Mouse (Mus musculus) WW6 (cell line): ENCODE data around the gene Rhox3h.
"Not testable (repeated sequence)": the region's sequence is repeated elsewhere in the genome, so short reads cannot be mapped to it uniquely, and the experiment has no call there.

ENCODE experiments used
- DNase-seq: peaks from one replicate; pipeline ENCODE4 v3.0.0-alpha.2; 2013; ENCODE audit warnings: low read depth, low spot score

Rhox3h gene

DNA sequence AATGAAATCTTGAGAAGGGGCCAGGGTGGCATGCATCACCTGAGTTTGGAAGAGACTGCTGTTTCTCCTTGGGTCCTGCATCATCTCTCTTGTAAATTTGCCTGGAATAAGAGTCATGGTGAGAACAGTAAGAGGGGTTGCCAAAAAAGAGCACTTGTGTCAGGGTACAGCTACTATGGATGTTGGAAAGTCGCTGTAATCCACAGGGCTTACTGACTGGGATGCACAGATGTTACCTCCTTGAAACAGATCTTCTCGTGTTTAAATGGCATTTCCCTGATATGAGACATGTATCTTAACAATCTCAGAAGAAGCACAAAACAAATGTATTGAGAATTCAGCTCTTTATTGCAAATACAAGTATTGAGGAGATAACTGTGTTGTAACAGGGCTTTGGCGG, at the start of gene Rhox3h:
TSS of gene Rhox3h (minus strand) at position 101 of the 400 bp plus-strand sequence.
- not testable (repeated sequence) for DNase-seq

DNA sequence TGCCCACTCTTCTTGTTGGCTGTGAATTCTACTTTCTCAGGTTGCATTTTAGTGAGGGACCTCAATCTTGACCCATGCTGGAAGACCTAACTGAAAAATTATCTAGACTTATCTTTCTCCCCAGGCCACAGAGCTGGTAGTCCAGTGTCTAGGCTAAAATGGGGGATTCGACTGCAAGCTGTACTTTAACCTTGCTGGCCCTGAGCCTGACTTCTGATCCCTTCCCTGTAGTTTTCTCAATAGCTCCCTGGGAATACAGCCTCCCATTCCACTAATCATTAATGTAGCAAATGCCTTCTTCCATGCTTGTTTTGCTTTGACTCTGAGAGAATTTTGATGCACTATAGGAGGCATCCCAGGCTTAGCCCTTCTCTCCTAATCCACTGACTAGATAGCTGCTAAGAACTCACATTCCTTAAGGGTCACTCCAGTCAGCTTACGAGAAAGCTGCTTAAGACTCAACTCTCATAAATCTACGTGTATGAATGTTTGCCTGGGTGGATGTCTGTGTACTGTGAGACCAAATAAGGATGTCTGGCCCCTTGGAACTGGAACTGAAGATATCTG, 33.3 kb upstream of the Rhox3h start:
- no peak for DNase-seq

DNA sequence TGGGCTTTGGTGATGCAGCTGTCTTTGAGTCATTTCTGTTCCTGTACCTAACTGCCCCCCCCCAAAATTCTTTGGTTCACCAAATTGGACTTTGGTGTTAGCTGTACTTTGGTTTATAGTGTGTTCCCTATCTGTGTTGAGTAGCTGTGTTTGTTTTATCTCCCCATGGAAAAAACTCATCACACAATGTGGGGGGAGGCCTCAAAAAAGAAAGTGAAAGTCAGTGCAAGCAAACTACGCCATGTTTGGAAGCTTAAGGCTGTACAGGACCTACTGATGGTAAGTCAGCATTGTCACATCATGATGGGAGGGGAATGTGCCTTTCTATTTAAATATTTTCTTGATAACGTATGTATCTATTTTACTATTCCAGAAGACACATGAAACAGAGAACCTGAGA, 23.7 kb upstream of the Rhox3h start:
- DNase-seq: no peak

DNA sequence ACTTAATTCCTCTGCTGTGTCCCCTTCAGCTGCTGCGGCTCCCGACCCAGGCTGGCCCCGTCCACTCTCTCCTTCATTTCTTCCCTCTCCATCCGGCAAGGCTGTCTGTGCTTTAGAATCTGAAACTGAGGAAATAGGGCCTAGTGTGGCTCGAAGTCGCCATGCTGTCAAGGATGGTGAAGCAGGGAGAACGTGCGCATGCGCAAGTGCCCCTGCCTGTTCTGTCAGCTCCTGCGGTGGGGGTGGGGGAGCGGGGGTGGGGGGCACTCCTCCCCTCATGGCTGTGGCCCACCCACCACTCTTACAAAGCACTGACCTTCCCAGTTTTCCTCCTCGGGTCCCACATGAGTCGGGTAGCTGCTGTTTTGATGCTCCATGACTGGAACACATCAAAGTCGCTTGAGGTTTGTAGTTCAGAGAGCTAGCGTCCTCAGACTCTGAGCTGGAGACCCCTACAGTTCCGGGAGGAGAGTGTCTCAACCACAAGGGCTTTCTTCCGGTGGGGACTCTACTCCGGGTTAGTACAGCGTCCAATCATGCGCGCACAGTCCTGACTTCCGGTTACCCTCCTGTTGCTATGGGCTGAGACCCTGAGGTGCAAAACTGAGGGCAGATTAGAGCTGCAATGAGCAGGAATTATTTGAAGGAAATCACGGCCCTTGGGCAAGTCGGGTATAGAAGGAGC, 14.6 kb upstream of the Rhox3h start:
- no peak for DNase-seq

DNA sequence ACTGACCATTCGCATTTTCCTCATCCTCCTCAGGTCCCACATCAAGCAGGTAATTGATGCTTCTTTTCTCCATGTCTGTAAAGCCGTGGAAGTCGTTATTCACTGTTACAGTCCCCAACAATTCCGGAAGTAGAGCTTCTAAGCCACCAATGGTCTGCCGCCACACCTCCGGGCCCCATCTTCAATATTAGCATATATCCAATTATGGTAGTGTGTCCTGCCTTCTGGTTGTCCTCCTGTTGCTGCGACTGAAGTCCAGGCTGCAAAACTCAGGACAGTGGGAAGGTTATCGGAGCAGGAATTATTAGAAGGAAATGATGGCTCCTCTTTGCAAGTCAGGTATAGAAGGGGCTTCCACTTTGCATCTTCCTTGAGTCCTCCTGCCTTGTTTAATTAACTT, 4.6 kb upstream of the Rhox3h start, which contains the start of gene Rhox2h:
TSS of gene Rhox2h (minus strand) at position 101 of the 400 bp plus-strand sequence.
- DNase-seq: not testable (repeated sequence)

DNA sequence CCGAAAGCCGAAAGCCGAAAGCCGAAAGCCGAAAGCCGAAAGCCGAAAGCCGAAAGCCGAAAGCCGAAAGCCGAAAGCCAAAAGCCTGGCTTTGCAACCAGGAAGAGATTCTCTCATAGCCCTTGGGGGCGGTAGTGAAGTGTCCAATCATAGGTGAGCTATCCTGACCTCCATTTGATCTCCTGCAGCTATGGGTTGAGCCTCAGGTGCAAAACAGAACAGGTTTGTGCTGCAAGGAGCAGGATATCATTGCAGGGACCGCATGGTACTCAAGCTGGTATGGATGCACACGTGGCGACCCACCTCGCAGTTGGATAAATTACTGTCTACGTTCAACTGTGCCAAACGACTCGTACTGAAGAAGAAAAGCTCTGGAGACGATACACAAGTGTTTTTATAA, 17.3 kb downstream of the Rhox3h start, which contains the start of gene Rhox4g:
TSS of gene Rhox4g (minus strand) at position 101 of the 400 bp plus-strand sequence.
- DNase-seq: not testable (repeated sequence)

DNA sequence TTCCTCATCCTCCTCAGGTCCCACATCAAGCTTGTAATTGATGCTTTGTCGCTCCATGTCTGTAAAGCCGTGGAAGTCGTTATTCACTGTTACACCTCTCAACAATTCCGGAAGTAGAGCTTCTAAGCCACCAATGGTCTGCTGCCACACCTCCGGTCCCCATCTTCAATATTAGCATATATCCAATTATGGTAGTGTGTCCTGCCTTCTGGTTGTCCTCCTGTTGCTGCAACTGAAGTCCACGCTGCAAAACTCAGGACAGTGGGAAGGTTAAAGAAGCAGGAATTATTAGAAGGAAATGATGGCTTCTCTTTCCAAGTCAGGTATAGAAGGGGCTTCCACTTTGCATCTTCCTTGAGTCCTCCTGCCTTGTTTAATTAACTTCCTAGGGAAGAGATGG, 25.2 kb downstream of the Rhox3h start, which contains the start of gene Rhox2g:
TSS of gene Rhox2g (minus strand) at position 101 of the 400 bp plus-strand sequence.
- not testable (repeated sequence) for DNase-seq

DNA sequence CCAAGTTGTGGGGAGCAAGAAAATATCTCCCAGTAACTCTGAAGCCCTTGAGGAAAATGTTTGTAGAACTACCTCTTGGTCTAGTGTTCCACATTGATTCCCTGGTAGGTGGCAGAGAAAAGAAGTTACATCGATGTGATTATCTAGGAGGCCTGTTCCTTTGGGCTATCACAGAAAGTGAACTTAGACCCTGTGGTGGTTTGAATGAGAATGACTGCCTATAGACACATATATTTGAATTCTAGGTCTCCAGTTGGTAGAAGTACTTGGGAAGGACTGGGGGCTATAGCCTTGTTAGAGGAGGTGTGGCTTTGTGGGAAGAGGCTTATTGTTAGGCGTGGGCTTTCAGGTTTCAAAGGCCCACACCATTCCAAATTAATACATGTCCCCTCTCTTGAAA, 40.1 kb downstream of the Rhox3h start, which contains the start of gene Rhox3g:
TSS of gene Rhox3g (minus strand) at position 101 of the 400 bp plus-strand sequence.
- not testable (repeated sequence) for DNase-seq
